Mouse (Mus musculus) cortical plate, adult 2 months (tissue): ENCODE results near the gene Shisal2b.

Experiments used
- CTCF ChIP-seq: fragments of 200-500 bp; IDR thresholded peaks from 2 replicates; pipeline ENCODE4 v1.5.1; 2011; ENCODE audit warnings: mild to moderate bottlenecking, control low read depth, low read length; ENCODE audit not compliant: insufficient read depth; ENCODE audit errors: extremely low read depth
- POLR2A ChIP-seq: fragments of 200-500 bp; IDR thresholded peaks from 2 replicates; pipeline ENCODE4 v1.6.1; 2011; ENCODE audit warnings: mild to moderate bottlenecking, low read length, control low read depth; ENCODE audit not compliant: insufficient read depth; ENCODE audit errors: extremely low read depth

DNA sequence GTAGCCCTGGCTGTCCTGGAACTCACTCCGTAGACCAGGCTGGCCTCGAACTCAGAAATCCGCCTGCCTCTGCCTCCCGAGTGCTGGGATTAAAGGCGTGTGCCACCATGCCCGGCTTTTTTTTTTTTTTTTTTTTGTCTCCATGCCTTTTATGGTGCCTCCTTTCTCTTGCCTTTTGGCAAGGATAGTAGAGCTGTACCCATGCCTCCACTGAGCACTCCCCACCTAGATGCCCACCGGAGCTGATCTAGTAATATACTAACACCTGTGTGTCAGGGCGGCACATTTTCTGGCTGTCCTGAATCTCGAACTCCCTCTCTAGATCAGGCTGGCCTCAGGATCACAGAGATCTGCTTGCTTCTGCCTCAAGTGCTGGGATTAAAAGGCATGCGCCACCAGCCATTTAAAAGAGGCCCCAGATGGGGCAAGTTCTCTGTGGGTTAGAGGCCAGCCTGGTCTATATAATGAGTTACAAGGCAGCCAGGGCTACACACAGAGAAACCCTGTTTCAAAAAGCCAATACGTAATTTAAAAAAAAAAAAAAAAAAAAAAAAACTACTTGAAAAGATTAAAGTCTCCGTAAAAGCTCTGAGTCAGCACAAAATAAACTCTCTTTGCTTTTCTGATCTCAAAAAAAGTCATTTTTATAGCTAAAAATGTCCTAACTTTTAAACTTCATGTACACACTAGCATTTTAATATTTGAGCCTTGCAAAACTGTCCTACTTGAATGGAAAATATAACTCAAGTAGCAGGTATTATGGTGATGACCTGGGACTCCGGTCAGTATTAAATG lies 20.2 kb downstream of the Shisal2b start:
- TF ChIP-seq POLR2A (no peak), CTCF (no peak)
